Mouse (Mus musculus) E14TG2a.4 (cell line): ENCODE results near the gene Ly6g6f.

Source experiments
- CTCF ChIP-seq: conservative IDR thresholded peaks from 2 replicates; pipeline ENCODE4 v1.5.1; 2014; ENCODE audit warnings: low read length
- NANOG ChIP-seq: IDR thresholded peaks from 2 replicates; pipeline ENCODE4 v1.6.1; 2014; ENCODE audit warnings: borderline replicate concordance, low read length, mixed read lengths
- POU5F1 ChIP-seq: IDR thresholded peaks from 2 replicates; pipeline ENCODE4 v1.6.1; 2014; ENCODE audit warnings: low read length, borderline replicate concordance

GRCm38 (mm10) chr17:35046681-35047455, 38.5 kb downstream of the Ly6g6f start, which contains the start of gene Msh5:
- TF ChIP-seq CTCF (no peak), NANOG (no peak), POU5F1 (no peak)
